Mouse (Mus musculus) neural tube, embryonic 15.5 days (tissue): ENCODE measurements at regions not wholly inside any gene's neighbourhood (a gene's known extent, or its start where the extent isn't known, plus 50 kb on each side); places are given as distances from the start of the nearest gene placed in this dataset.
A peak's percentile ranks its signal among the peaks of the same experiment; 100 is the strongest.
"Not testable (repeated sequence)": the region's sequence is repeated elsewhere in the genome, so short reads cannot be mapped to it uniquely, and the experiment has no call there.

Experiments used
- ATAC-seq: fragments of 200-750 bp; cut with Nextera tagmentation; 2 replicates; pipeline ENCODE4 v1.8.0; 2017; ENCODE audit warnings: mild to moderate bottlenecking, moderate TSS enrichment, moderate library complexity; ENCODE audit not compliant: low FRiP score
- H3K27ac ChIP-seq: fragments of 300-500 bp; sonication (generic); replicated peaks from 2 replicates; pipeline ENCODE4 v1.5.1; 2015; ENCODE audit warnings: mild to moderate bottlenecking, inconsistent platforms
- H3K27me3 ChIP-seq: fragments of 300-500 bp; sonication (generic); replicated peaks from 2 replicates; pipeline ENCODE4 v1.6.1; 2015; ENCODE audit warnings: inconsistent platforms
- H3K36me3 ChIP-seq: fragments of 300-500 bp; sonication (generic); 2 replicates; pipeline ENCODE4 v1.6.1; 2015; ENCODE audit warnings: inconsistent platforms
- H3K4me1 ChIP-seq: fragments of 300-500 bp; sonication (generic); 2 replicates; pipeline ENCODE4 v1.6.1; 2015; ENCODE audit warnings: inconsistent platforms
- H3K4me2 ChIP-seq: fragments of 300-500 bp; sonication (generic); 2 replicates; pipeline ENCODE4 v1.6.1; 2015; ENCODE audit warnings: inconsistent platforms, mild to moderate bottlenecking, moderate library complexity
- H3K4me3 ChIP-seq: fragments of 300-500 bp; sonication (generic); replicated peaks from 2 replicates; pipeline ENCODE4 v1.5.1; 2015; ENCODE audit warnings: mild to moderate bottlenecking, inconsistent platforms
- H3K9ac ChIP-seq: fragments of 300-500 bp; sonication (generic); replicated peaks from 2 replicates; pipeline ENCODE4 v1.6.1; 2015; ENCODE audit warnings: mild to moderate bottlenecking, inconsistent platforms
- H3K9me3 ChIP-seq: fragments of 300-500 bp; sonication (generic); replicated peaks from 2 replicates; pipeline ENCODE4 v1.6.1; 2016; ENCODE audit warnings: inconsistent platforms
- WGBS: fragments of 180-500 bp; shearing (Covaris S2); methylation state at CpG from one replicate; pipeline ENCODE4 v1.1.7; 2015; ENCODE audit warnings: mixed read lengths; 5-methylcytosine and 5-hydroxymethylcytosine counted together

- no peaks in the 10 kb centered on the region for H3K9me3 ChIP-seq
- H3K36me3 ChIP-seq: no peaks in the 10 kb centered on the region
- no peak overlapping the region for H3K9ac ChIP-seq
- no peak overlapping the region for H3K4me2 ChIP-seq
- 14% methylated on average over 8 of the region's 8 CpGs for WGBS
- H3K4me3 ChIP-seq: no peak overlapping the region
- no peak overlapping the region for H3K27ac ChIP-seq
- no peaks in the 10 kb centered on the region for H3K4me1 ChIP-seq
- ATAC-seq: peak; percentile 74; the same call in 1 of the 2 replicates
- no peaks in the 10 kb centered on the region for H3K27me3 ChIP-seq
Observed at GRCm38 (mm10) chr5:68252671-68253070, 221.0 kb downstream of the Grxcr1 start.

DNA sequence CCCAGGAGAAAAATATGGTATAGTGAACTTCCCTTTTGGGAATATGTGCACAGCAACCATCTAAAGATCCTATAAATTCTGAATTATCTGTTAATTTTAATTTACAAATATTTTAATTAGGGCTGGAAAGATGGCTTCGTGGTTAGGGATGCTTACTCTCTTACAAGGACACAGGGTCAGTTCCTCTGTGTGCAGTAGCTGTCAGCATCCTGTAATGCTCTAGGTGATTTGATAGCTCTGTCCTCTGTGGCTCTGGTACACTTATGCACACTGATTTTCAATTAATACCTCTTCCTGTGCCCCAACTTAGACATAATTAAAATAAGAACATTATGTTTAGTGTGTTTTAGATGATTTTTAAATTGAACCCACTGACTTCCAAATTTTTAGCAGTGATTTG lies 221.8 kb downstream of the Grxcr1 start:
- no peak for ATAC-seq
- Histone ChIP-seq H3K4me2 (no peak overlapping the region), H3K4me3 (no peak overlapping the region), H3K27me3 (no peaks in the 10 kb centered on the region), H3K27ac (no peak overlapping the region), H3K9me3 (no peaks in the 10 kb centered on the region), H3K36me3 (no peaks in the 10 kb centered on the region), H3K4me1 (no peaks in the 10 kb centered on the region), H3K9ac (no peak overlapping the region)
- 29% methylated on average over 1 of the region's 1 CpGs for WGBS

GRCm38 (mm10) chr5:68254111-68254510 lies 222.5 kb downstream of the Grxcr1 start:
- no peaks in the 10 kb centered on the region for H3K36me3 ChIP-seq
- WGBS: 60% methylated on average over 2 of the region's 2 CpGs
- no peak overlapping the region for H3K27ac ChIP-seq
- H3K4me3 ChIP-seq: no peak overlapping the region
- H3K4me1 ChIP-seq: no peaks in the 10 kb centered on the region
- no peaks in the 10 kb centered on the region for H3K27me3 ChIP-seq
- ATAC-seq: no peak
- no peak overlapping the region for H3K9ac ChIP-seq
- H3K9me3 ChIP-seq: no peaks in the 10 kb centered on the region
- no peak overlapping the region for H3K4me2 ChIP-seq

- no peak for ATAC-seq
- 63% methylated on average over 3 of the region's 3 CpGs for WGBS
- Histone ChIP-seq H3K27ac (no peak overlapping the region), H3K4me3 (no peak overlapping the region), H3K4me2 (no peak overlapping the region), H3K27me3 (no peaks in the 10 kb centered on the region), H3K36me3 (no peaks in the 10 kb centered on the region), H3K9me3 (no peaks in the 10 kb centered on the region), H3K9ac (no peak overlapping the region), H3K4me1 (no peaks in the 10 kb centered on the region)
Observed at GRCm38 (mm10) chr5:68264206-68264605, 232.6 kb downstream of the Grxcr1 start.

DNA sequence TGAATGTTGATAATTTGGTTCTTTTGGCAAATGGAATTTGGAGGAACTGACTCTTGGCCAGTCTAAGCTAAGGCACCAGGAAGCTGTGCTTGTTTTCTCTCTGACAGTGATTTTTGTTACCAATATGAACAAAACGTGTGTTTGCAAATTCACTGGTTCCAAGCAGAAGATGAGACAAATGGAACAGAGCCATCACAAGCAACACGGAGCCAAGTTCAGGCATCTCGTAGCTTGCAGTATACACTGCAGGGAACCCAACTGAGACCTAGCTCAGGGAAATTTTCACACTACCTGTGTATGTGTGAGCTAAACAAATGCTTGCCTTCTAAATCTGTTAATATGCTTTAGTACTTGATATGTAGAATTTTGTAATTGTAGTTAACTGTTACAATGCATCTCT lies 242.6 kb downstream of the Grxcr1 start:
- H3K9ac ChIP-seq: no peak overlapping the region
- no peaks in the 10 kb centered on the region for H3K36me3 ChIP-seq
- H3K4me2 ChIP-seq: no peak overlapping the region
- ATAC-seq: no peak
- 75% methylated on average over 3 of the region's 3 CpGs for WGBS
- H3K27me3 ChIP-seq: no peaks in the 10 kb centered on the region
- H3K4me1 ChIP-seq: 0 out of 2 replicates have a peak, but pooled peaks cover 2% of the 10 kb centered on the region
- no peaks in the 10 kb centered on the region for H3K9me3 ChIP-seq
- no peak overlapping the region for H3K27ac ChIP-seq
- no peak overlapping the region for H3K4me3 ChIP-seq

- no peaks in the 10 kb centered on the region for H3K36me3 ChIP-seq
- H3K9ac ChIP-seq: no peak overlapping the region
- H3K9me3 ChIP-seq: no peaks in the 10 kb centered on the region
- 43% methylated on average over 5 of the region's 5 CpGs for WGBS
- no peak overlapping the region for H3K4me2 ChIP-seq
- ATAC-seq: 0 out of 2 replicates have a peak, but pooled peaks have one; percentile 38
- H3K4me1 ChIP-seq: 0 out of 2 replicates have a peak, but pooled peaks cover 2% of the 10 kb centered on the region
- H3K27me3 ChIP-seq: no peaks in the 10 kb centered on the region
- H3K27ac ChIP-seq: no peak overlapping the region
- no peak overlapping the region for H3K4me3 ChIP-seq
Observed at GRCm38 (mm10) chr5:68275558-68276263, 244.1 kb downstream of the Grxcr1 start.

DNA sequence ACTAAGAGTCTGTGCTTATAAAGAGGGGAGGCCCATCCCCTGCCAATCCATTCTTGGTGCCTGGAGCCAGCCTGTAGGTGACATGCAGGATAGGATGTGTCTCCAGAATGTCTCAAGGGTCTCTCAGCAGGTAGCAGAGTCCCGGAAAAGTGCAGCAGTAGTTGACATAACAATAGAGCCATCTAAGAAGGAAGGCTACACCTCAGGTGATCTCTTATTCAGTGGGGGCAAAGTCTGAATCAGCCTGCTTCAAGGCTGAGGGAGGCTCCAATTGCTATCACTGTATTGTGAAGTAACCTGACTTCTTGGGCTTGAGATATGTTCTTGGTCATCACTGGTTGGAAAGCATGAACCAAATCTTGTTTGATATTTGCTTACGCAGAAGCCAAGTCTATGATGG lies 264.1 kb downstream of the Grxcr1 start:
- not testable (repeated sequence) for H3K4me3 ChIP-seq, H3K9me3 ChIP-seq, H3K4me2 ChIP-seq, H3K4me1 ChIP-seq, ATAC-seq, H3K27me3 ChIP-seq, H3K27ac ChIP-seq, H3K36me3 ChIP-seq, H3K9ac ChIP-seq
- WGBS: 90% methylated on average over 2 of the region's 2 CpGs

GRCm38 (mm10) chr5:68313187-68313586 lies 281.6 kb downstream of the Grxcr1 start:
- no peak overlapping the region for H3K4me2 ChIP-seq
- no peaks in the 10 kb centered on the region for H3K4me1 ChIP-seq
- no peaks in the 10 kb centered on the region for H3K9me3 ChIP-seq
- H3K27me3 ChIP-seq: no peaks in the 10 kb centered on the region
- ATAC-seq: no peak
- no peak overlapping the region for H3K27ac ChIP-seq
- no peak overlapping the region for H3K4me3 ChIP-seq
- no peaks in the 10 kb centered on the region for H3K36me3 ChIP-seq
- 53% methylated on average over 3 of the region's 3 CpGs for WGBS
- H3K9ac ChIP-seq: no peak overlapping the region

GRCm38 (mm10) chr5:68318979-68319378 lies 287.3 kb downstream of the Grxcr1 start:
- no peak overlapping the region for H3K27ac ChIP-seq
- no peak for ATAC-seq
- H3K36me3 ChIP-seq: no peaks in the 10 kb centered on the region
- no peak overlapping the region for H3K4me3 ChIP-seq
- no peaks in the 10 kb centered on the region for H3K4me1 ChIP-seq
- H3K4me2 ChIP-seq: no peak overlapping the region
- H3K9ac ChIP-seq: no peak overlapping the region
- no peaks in the 10 kb centered on the region for H3K9me3 ChIP-seq
- no peaks in the 10 kb centered on the region for H3K27me3 ChIP-seq

DNA sequence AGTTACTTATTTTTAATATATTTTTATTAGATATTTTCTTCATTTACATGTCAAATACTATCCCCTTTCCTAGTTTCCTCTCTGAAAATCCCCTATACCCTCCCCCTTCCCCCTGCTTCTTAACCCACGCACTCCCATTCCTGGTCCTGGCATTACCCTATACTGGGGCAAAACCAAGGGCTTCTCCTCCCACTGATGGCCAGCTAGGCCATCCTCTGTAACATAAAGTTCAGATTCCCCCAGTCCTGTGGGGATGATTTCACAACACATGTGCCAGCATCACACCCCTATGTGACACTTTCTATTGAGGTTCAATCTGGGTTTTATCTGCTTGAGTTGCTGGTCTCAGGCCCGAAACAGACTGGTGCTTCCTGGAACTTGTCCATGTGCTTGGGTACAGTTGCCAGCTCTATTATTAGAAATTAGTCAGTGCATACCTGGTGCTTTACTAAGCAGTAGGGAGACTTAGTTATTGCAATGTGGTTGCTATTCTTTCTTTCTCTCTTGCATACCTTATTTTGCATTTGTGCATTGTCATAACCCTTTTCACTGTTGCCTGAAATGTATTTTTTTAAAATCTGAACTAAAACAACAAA lies 295.5 kb downstream of the Grxcr1 start:
- Histone ChIP-seq H3K27me3 (no peaks in the 10 kb centered on the region), H3K36me3 (no peaks in the 10 kb centered on the region), H3K9me3 (no peaks in the 10 kb centered on the region), H3K4me2 (no peak overlapping the region), H3K4me3 (no peak overlapping the region), H3K4me1 (no peaks in the 10 kb centered on the region), H3K9ac (no peak overlapping the region), H3K27ac (no peak overlapping the region)
- ATAC-seq: no peak
- 84% methylated on average over 2 of the region's 2 CpGs for WGBS

- no peaks in the 10 kb centered on the region for H3K9me3 ChIP-seq
- no peaks in the 10 kb centered on the region for H3K4me1 ChIP-seq
- no peak overlapping the region for H3K9ac ChIP-seq
- WGBS: 63% methylated on average over 3 of the region's 3 CpGs
- ATAC-seq: no peak
- no peak overlapping the region for H3K4me2 ChIP-seq
- H3K27ac ChIP-seq: no peak overlapping the region
- H3K27me3 ChIP-seq: no peaks in the 10 kb centered on the region
- H3K36me3 ChIP-seq: no peaks in the 10 kb centered on the region
- H3K4me3 ChIP-seq: no peak overlapping the region
Observed at GRCm38 (mm10) chr5:68329311-68329710, 297.7 kb downstream of the Grxcr1 start.

DNA sequence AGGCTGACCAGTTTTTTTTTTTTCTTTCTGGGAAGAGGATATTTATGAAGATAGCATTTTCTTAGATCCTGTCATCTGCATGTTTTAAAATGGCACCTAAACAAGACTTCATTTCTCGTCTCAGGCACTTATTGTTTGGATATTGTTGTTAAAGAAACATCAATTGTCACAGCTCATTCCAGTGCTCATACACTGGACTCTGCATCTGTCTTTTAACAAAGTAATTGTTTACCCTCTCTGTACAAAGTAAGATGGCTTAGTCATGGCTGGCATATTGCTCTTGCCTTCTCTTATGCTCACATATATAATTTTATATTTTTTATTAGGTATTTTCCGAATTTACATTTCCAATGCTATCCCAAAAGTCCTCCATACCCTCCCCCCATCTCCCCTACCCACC lies 298.2 kb downstream of the Grxcr1 start:
- Histone ChIP-seq H3K36me3 (no peaks in the 10 kb centered on the region), H3K9ac (no peak overlapping the region), H3K4me3 (no peak overlapping the region), H3K4me2 (no peak overlapping the region), H3K27ac (no peak overlapping the region), H3K9me3 (no peaks in the 10 kb centered on the region), H3K27me3 (no peaks in the 10 kb centered on the region), H3K4me1 (no peaks in the 10 kb centered on the region)
- no peak for ATAC-seq
- WGBS: 73% methylated on average over 2 of the region's 2 CpGs
